Mouse (Mus musculus): ENCODE measurements around the gene Bud23.
A peak's percentile ranks its signal among the peaks of the same experiment; 100 is the strongest.

The Bud23 gene

GRCm38 (mm10) chr5:135023344-135024173 is 41.2 kb downstream of the Bud23 start, which contains the start of gene Stx1a:
TSS of gene Stx1a (plus strand) at chr5:135023482.
- DNase-seq (ENCODE audit: low read depth, low spot score) = peak; percentile 90

GRCm38 (mm10) chr5:135021814-135022213 is 42.9 kb downstream of the Bud23 start:
- DNase-seq (ENCODE audit: low read depth, low spot score) = no peak

GRCm38 (mm10) chr5:135016224-135016759 is 48.5 kb downstream of the Bud23 start:
- peak; percentile 50 for DNase-seq (ENCODE audit: low read depth, low spot score)

- DNase-seq (ENCODE audit: low read depth, low spot score) = peak; percentile 93
These were observed 49.3 kb downstream of the Bud23 start for GRCm38 (mm10) chr5:135015497-135015896.

GRCm38 (mm10) chr5:135012671-135013441 is 51.9 kb downstream of the Bud23 start:
- peak; percentile 92 for DNase-seq (ENCODE audit: low read depth, low spot score)

- DNase-seq (ENCODE audit: low read depth, low spot score) = peak; percentile 18
These were observed 52.7 kb downstream of the Bud23 start for GRCm38 (mm10) chr5:135011809-135012613.

- DNase-seq (ENCODE audit: low read depth, low spot score) = no peak
These were observed 53.7 kb downstream of the Bud23 start for GRCm38 (mm10) chr5:135010841-135011743.

GRCm38 (mm10) chr5:135010320-135010709 is 54.4 kb downstream of the Bud23 start:
- peak; percentile 17 for DNase-seq (ENCODE audit: low read depth, low spot score)

GRCm38 (mm10) chr5:135009590-135010319 is 55.0 kb downstream of the Bud23 start:
- DNase-seq (ENCODE audit: low read depth, low spot score) = peak; percentile 94

GRCm38 (mm10) chr5:135008671-135009589 is 55.8 kb downstream of the Bud23 start, which contains the start of gene Abhd11:
TSS of gene Abhd11 (plus strand) at chr5:135009152.
- peak; percentile 100 for DNase-seq (ENCODE audit: low read depth, low spot score)

GRCm38 (mm10) chr5:135007802-135008571 is 56.8 kb downstream of the Bud23 start:
- peak; percentile 46 for DNase-seq (ENCODE audit: low read depth, low spot score)

Data from CD4-positive, CD25-positive, alpha-beta regulatory T cell, adult 2 months (primary cell).